Mouse (Mus musculus) yolk sac, embryonic 10.5 days (tissue): ENCODE data around the gene Vmn1r178.
"Not testable (repeated sequence)": the region's sequence is repeated elsewhere in the genome, so short reads cannot be mapped to it uniquely, and the experiment has no call there.

ENCODE experiments used
- DNase-seq: peaks from one replicate; pipeline ENCODE4 v3.0.0-alpha.2; 2017; ENCODE audit warnings: low spot score

Gene Vmn1r178

GRCm38 (mm10) chr7:23891709-23892108 lies at the start of gene Vmn1r178:
TSS of gene Vmn1r178 (plus strand) at chr7:23892009.
- DNase-seq: no peak

GRCm38 (mm10) chr7:23866349-23866748 lies 25.5 kb upstream of the Vmn1r178 start, which contains the start of gene Vmn1r177:
TSS of gene Vmn1r177 (minus strand) at chr7:23866449.
- not testable (repeated sequence) for DNase-seq

- DNase-seq: not testable (repeated sequence)
Measured at GRCm38 (mm10) chr7:23876918-23877317, 14.9 kb upstream of the Vmn1r178 start.

GRCm38 (mm10) chr7:23926678-23927077 lies 34.9 kb downstream of the Vmn1r178 start, which contains the start of gene Vmn1r179:
TSS of gene Vmn1r179 (plus strand) at chr7:23926978.
- no peak for DNase-seq
